Comparison of ENCODE assay signal across 17 mouse cellular contexts in the genomic region with DNA sequence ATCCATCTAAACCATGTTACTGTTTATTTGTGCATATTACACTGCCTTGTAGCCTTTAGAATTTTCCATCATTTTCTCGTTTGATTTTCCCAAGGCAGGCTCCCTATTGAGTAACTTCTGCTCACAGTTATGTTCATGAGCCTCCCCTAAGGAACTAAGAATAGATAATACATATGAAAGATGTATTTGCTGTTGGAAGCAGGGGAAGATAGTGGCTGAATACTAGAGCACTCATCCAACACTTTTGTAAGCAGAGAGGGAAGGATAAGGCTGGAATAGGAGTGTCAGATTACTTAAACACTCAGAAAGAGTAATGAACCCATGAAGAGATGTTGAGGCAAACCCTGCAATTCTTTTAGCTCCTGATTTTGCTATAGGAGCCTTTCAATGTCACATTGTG.
"Had no signal": no experiment of that assay in that cellular context is flagged by ENCODE, and none has a peak within 500 bp of the region (broad histone marks: within the 10 kb centered on the region; RNA-seq: fewer than 3 reads in every experiment).

No protein-coding gene starts in this region.

- ATAC-seq: liver, embryonic 12.5 days; liver, postnatal 0 days; lung, postnatal 0 days; midbrain, embryonic 13.5 days; midbrain, embryonic 15.5 days; midbrain, embryonic 16.5 days had no signal

- DNase-seq: left cerebral cortex, postnatal 4 days; liver; liver, embryonic 13.5 days; liver, postnatal 0 days; lung, adult 18-20 months; lung, adult 2 months; lung, embryonic 14.5 days; lung, postnatal 10 days; lung, postnatal 14 days; lung, postnatal 36 days; lung, postnatal 4 days; midbrain, embryonic 14.5 days had no signal
